Mouse (Mus musculus): Measurements from ENCODE around the gene Klra1.
"Not testable (repeated sequence)": the region's sequence is repeated elsewhere in the genome, so short reads cannot be mapped to it uniquely, and the experiment has no call there.

Klra1 gene

GRCm38 (mm10) chr6:130386750-130387149 lies at the start of gene Klra1:
TSS of gene Klra1 (minus strand) at chr6:130386874.
- in situ Hi-C loops (cut with MboI) = no loop called here

- in situ Hi-C loops (cut with MboI) = no loop called here
Observed at GRCm38 (mm10) chr6:130429511-130429910, 42.8 kb upstream of the Klra1 start.

GRCm38 (mm10) chr6:130419158-130419557 lies 32.5 kb upstream of the Klra1 start:
- in situ Hi-C loops (cut with MboI) = no loop called here

GRCm38 (mm10) chr6:130404882-130405281 lies 18.2 kb upstream of the Klra1 start:
- in situ Hi-C loops (cut with MboI) = no loop called here

- in situ Hi-C loops (cut with MboI) = no loop called here
Observed at GRCm38 (mm10) chr6:130385803-130386202, 871 bp downstream of the Klra1 start.

- in situ Hi-C loops (cut with MboI) = no loop called here
Observed at GRCm38 (mm10) chr6:130382375-130382774, 4.3 kb downstream of the Klra1 start.

GRCm38 (mm10) chr6:130345381-130345780 lies 41.3 kb downstream of the Klra1 start:
- in situ Hi-C loops (cut with MboI) = not testable (repeated sequence)

- in situ Hi-C loops (cut with MboI) = not testable (repeated sequence)
Observed at GRCm38 (mm10) chr6:130341973-130342372, 44.7 kb downstream of the Klra1 start.

GRCm38 (mm10) chr6:130337411-130337810 lies 49.3 kb downstream of the Klra1 start, which contains the start of gene Klra3:
TSS of gene Klra3 (minus strand) at chr6:130337574.
- in situ Hi-C loops (cut with MboI) = no loop called here

Data from mature B cell (primary cell).